Mouse (Mus musculus) embryonic facial prominence, embryonic 14.5 days (tissue): ENCODE measurements around the gene Tbck. TPM values are rescaled to one million over a fixed set of nuclear protein-coding genes. Genes with fewer than 3 reads are reported as not detected.

Source experiments
- ATAC-seq: fragments of 200-750 bp; cut with Nextera tagmentation; 2 replicates; pipeline ENCODE4 v1.8.0; 2017; ENCODE audit warnings: low read depth, moderate number of reproducible peaks, moderate TSS enrichment
- DNase-seq: peaks from one replicate; pipeline ENCODE4 v3.0.0-alpha.2; 2015; ENCODE audit warnings: low spot score
- H3K27ac ChIP-seq: fragments of 300-500 bp; sonication (generic); replicated peaks from 2 replicates; pipeline ENCODE4 v1.5.1; 2014; ENCODE audit warnings: low read depth, mild to moderate bottlenecking, low read length, moderate library complexity
- H3K27me3 ChIP-seq: fragments of 300-500 bp; sonication (generic); replicated peaks from 2 replicates; pipeline ENCODE4 v1.6.1; 2014; ENCODE audit warnings: low read length; ENCODE audit not compliant: control insufficient read depth, insufficient read depth
- H3K36me3 ChIP-seq: fragments of 300-500 bp; sonication (generic); 2 replicates; pipeline ENCODE4 v1.6.1; 2014; ENCODE audit warnings: low read length, mixed read lengths; ENCODE audit not compliant: control insufficient read depth, insufficient read depth
- H3K4me1 ChIP-seq: fragments of 300-500 bp; sonication (generic); 2 replicates; pipeline ENCODE4 v1.6.1; 2014; ENCODE audit warnings: antibody characterized with exemption, low read length; ENCODE audit not compliant: control insufficient read depth, insufficient read depth
- H3K4me2 ChIP-seq: fragments of 300-500 bp; sonication (generic); 2 replicates; pipeline ENCODE4 v1.6.1; 2014; ENCODE audit warnings: low read depth, mild to moderate bottlenecking, low read length, moderate library complexity, mixed read lengths
- H3K4me3 ChIP-seq: fragments of 300-500 bp; sonication (generic); 2 replicates; pipeline ENCODE4 v1.5.1; 2014; ENCODE audit warnings: low read depth, mild to moderate bottlenecking, low read length
- H3K9ac ChIP-seq: fragments of 300-500 bp; sonication (generic); 2 replicates; pipeline ENCODE4 v1.6.1; 2014; ENCODE audit warnings: low read depth, mild to moderate bottlenecking, low read length, moderate library complexity, mixed read lengths
- H3K9me3 ChIP-seq: fragments of 300-500 bp; sonication (generic); 2 replicates; pipeline ENCODE4 v1.6.1; 2016; ENCODE audit warnings: low read length; ENCODE audit not compliant: control insufficient read depth
- WGBS: fragments of 180-500 bp; shearing (Covaris S2); extraction: QIAGEN DNeasy Blood & Tissue Kit; methylation state at CpG from one replicate; pipeline ENCODE4 v1.1.7; 2014; 5-methylcytosine and 5-hydroxymethylcytosine counted together
- polyA plus RNA-seq: library from polyadenylated mRNA; unstranded; fragments of >200 nt; fragmentation: Nextera tagmentation; extraction: Ambion mirVana; gene quantifications from 2 replicates; pipeline ENCODE4 v1.2.1, GENCODE M21; 2014

Gene Tbck
- polyA plus RNA-seq, 1 experiment from 2014 or later, result 14.1 TPM

GRCm38 (mm10) chr3:132744287-132745146, 60.6 kb downstream of the Tbck start:
- H3K27me3 ChIP-seq, result no peaks in the 10 kb centered on the region
- H3K9me3 ChIP-seq, result no peaks in the 10 kb centered on the region
- H3K4me3 ChIP-seq, result no peak overlapping the region
- H3K4me2 ChIP-seq, result no peak overlapping the region
- peak; percentile 65 for DNase-seq
- 67% methylated on average over 10 of the region's 10 CpGs for WGBS
- H3K4me1 ChIP-seq, result no peaks in the 10 kb centered on the region
- ATAC-seq, result peak; percentile 82; the same call in 1 of the 2 replicates
- no peak overlapping the region for H3K9ac ChIP-seq
- 0 out of 2 replicates have a peak, but pooled peaks cover 11% of the 10 kb centered on the region for H3K36me3 ChIP-seq
- H3K27ac ChIP-seq, result no peak overlapping the region

- WGBS, result 21% methylated on average over 3 of the region's 3 CpGs
- H3K4me2 ChIP-seq, result no peak overlapping the region
- H3K36me3 ChIP-seq, result 0 out of 2 replicates have a peak, but pooled peaks cover 10% of the 10 kb centered on the region
- no peak overlapping the region for H3K9ac ChIP-seq
- no peaks in the 10 kb centered on the region for H3K27me3 ChIP-seq
- H3K4me3 ChIP-seq, result no peak overlapping the region
- no peak overlapping the region for H3K27ac ChIP-seq
- no peaks in the 10 kb centered on the region for H3K9me3 ChIP-seq
- H3K4me1 ChIP-seq, result no peaks in the 10 kb centered on the region
- peak; percentile 91 for DNase-seq
- peak; percentile 89 for ATAC-seq
These were observed 63.1 kb downstream of the Tbck start for GRCm38 (mm10) chr3:132747036-132747435.

GRCm38 (mm10) chr3:132747766-132748165, 63.8 kb downstream of the Tbck start:
- WGBS, result 64% methylated on average over 14 of the region's 14 CpGs
- no peak overlapping the region for H3K4me3 ChIP-seq
- H3K9me3 ChIP-seq, result no peaks in the 10 kb centered on the region
- H3K4me2 ChIP-seq, result no peak overlapping the region
- no peaks in the 10 kb centered on the region for H3K27me3 ChIP-seq
- no peak overlapping the region for H3K9ac ChIP-seq
- H3K4me1 ChIP-seq, result no peaks in the 10 kb centered on the region
- peak; percentile 12 for DNase-seq
- H3K27ac ChIP-seq, result no peak overlapping the region
- 0 out of 2 replicates have a peak, but pooled peaks cover 6% of the 10 kb centered on the region for H3K36me3 ChIP-seq
- no peak for ATAC-seq

GRCm38 (mm10) chr3:132748750-132749149, 64.8 kb downstream of the Tbck start:
- 86% methylated on average over 3 of the region's 3 CpGs for WGBS

GRCm38 (mm10) chr3:132752772-132753171, 68.8 kb downstream of the Tbck start:
- no peak overlapping the region for H3K27ac ChIP-seq
- no peaks in the 10 kb centered on the region for H3K27me3 ChIP-seq
- DNase-seq, result no peak
- no peak overlapping the region for H3K4me3 ChIP-seq
- 67% methylated on average over 4 of the region's 4 CpGs for WGBS
- H3K36me3 ChIP-seq, result peaks cover 26% of the 10 kb centered on the region
- H3K9me3 ChIP-seq, result no peaks in the 10 kb centered on the region
- no peaks in the 10 kb centered on the region for H3K4me1 ChIP-seq
- no peak overlapping the region for H3K4me2 ChIP-seq
- ATAC-seq, result no peak
- H3K9ac ChIP-seq, result no peak overlapping the region

More at GRCm38 (mm10) chr3:132748750-132749149, 64.8 kb downstream of the Tbck start:
- Histone ChIP-seq H3K27me3 (no peaks in the 10 kb centered on the region), H3K36me3 (peaks cover 7% of the 10 kb centered on the region; the same call in 1 of the 2 replicates), H3K4me1 (no peaks in the 10 kb centered on the region), H3K27ac (no peak overlapping the region), H3K9me3 (no peaks in the 10 kb centered on the region), H3K4me2 (no peak overlapping the region), H3K9ac (no peak overlapping the region), H3K4me3 (no peak overlapping the region)
- ATAC-seq, result no peak
- DNase-seq, result no peak

- Histone ChIP-seq H3K9ac (no peak overlapping the region), H3K9me3 (no peaks in the 10 kb centered on the region), H3K4me2 (no peak overlapping the region), H3K4me3 (no peak overlapping the region), H3K36me3 (peaks cover 29% of the 10 kb centered on the region), H3K4me1 (no peaks in the 10 kb centered on the region), H3K27me3 (no peaks in the 10 kb centered on the region), H3K27ac (no peak overlapping the region)
- 76% methylated on average over 1 of the region's 1 CpGs for WGBS
- DNase-seq, result no peak
- ATAC-seq, result no peak
These were observed 72.3 kb downstream of the Tbck start for GRCm38 (mm10) chr3:132756274-132756673.

- Histone ChIP-seq H3K9ac (no peak overlapping the region), H3K36me3 (no peaks in the 10 kb centered on the region; the same call in 1 of the 2 replicates), H3K4me1 (no peaks in the 10 kb centered on the region), H3K4me3 (no peak overlapping the region), H3K9me3 (no peaks in the 10 kb centered on the region), H3K4me2 (no peak overlapping the region), H3K27ac (no peak overlapping the region; the same call in 1 of the 2 replicates), H3K27me3 (no peaks in the 10 kb centered on the region)
- DNase-seq (no peak), ATAC-seq (no peak)
- whole genome bisulfite sequencing, result 84% methylated on average over 17 of the region's 17 CpGs
These were observed 82.2 kb downstream of the Tbck start for GRCm38 (mm10) chr3:132766033-132766726.

GRCm38 (mm10) chr3:132772054-132772453, 88.1 kb downstream of the Tbck start:
- Histone ChIP-seq H3K36me3 (0 out of 2 replicates have a peak, but pooled peaks cover 11% of the 10 kb centered on the region), H3K4me2 (no peak overlapping the region), H3K27me3 (no peaks in the 10 kb centered on the region), H3K4me3 (no peak overlapping the region), H3K27ac (no peak overlapping the region), H3K9ac (no peak overlapping the region), H3K9me3 (no peaks in the 10 kb centered on the region), H3K4me1 (no peaks in the 10 kb centered on the region)
- ATAC-seq (no peak), DNase-seq (no peak)
- 78% methylated on average over 7 of the region's 7 CpGs for WGBS
